Mouse (Mus musculus) ovary, postnatal 14 days (tissue): ENCODE results near the gene P2ry4.

Experiments used
- DNase-seq: peaks from one replicate; pipeline ENCODE4 v3.0.0; 2022; ENCODE audit warnings: low spot score

Gene P2ry4

GRCm38 (mm10) chrX:100594791-100595190 is at the start of gene P2ry4:
P2ry4 (minus strand) TSS chrX:100594869.
- no peak for DNase-seq

DNA sequence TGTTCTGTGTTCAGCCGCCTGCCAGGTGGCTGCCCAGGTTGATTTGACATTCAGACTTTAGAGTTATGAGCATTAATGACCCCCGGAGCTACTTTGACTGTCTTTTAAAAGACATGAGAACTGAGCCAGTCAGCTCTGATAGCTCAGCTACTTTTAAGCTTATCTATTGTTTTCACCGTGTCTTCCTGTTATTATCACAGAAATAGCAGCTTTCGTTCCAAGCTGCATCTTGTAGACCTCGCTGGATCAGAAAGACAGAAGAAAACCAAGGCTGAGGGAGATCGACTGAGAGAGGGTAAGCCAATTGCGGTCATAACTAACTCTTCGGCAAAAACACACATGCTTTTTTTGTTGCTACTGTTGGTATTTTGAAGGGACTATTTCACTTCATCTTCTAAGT is 43.8 kb upstream of the P2ry4 start:
- no peak for DNase-seq

DNA sequence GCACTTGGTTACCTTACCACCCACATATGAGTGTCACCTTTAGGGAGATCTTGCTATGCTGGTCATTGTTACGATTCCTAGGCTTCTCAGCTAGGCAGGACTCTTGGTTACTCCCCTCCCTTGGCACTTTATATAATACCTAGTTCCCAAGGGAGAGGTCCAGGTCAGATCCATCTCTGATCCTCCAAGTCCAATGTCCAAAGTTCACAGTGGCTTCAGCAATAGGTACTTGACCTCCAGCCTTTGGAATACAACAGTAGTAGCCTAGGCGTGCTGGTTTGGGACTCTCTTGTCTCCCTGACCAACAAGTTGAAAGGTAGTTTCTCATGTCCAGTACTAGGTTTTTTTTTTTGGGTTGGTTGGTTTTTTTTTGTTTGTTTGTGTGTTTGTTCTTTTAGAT is 34.4 kb upstream of the P2ry4 start:
- DNase-seq = no peak

DNA sequence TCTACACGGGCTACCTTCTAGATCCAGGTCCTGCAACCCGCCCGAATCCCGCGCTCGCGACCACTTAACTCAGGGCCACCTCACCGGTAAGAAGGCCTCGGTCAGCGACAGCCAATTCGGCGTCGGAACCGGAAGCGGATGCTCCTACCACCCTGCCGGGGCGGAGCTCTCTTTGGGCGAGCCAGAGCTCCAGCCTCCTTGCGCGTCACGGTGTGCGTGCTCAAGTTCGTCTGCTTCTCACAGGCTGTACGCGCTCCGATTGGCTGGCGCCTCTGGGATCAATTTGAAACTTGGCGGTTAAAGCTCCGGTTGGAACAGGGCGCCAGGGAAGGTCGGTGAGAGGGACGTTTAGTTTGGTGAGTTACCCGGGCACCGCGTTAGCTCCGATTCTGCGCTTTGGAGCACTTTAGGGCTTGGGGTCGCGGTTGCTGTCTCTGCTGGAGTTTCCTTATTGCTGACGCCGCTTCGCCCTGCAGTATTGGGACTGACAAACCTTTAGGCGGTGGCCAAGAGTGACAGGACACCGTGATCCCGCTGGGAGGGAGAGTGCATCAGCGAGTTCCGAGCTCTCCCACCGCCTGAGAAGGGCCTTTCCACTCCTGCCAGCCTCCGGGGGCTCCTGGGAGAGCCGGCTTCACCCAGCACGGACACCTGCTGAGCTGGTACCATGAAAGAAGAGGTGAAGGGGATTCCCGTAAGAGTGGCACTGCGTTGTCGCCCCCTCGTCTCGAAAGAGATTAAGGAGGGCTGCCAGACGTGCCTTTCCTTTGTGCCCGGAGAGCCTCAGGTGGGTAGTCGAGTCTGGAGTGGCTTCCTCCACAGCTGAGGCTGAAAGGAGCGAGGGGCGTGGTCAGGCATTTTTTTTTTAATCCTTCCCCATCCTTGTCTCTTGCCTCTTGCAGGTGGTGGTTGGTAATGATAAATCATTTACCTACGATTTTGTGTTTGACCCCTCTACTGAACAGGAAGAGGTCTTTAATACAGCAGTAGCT is 31.4 kb upstream of the P2ry4 start, which contains the start of gene Pdzd11:
TSS of gene Pdzd11 (minus strand) at position 767 of the 992 bp plus-strand sequence.
- peak; percentile 67 for DNase-seq

DNA sequence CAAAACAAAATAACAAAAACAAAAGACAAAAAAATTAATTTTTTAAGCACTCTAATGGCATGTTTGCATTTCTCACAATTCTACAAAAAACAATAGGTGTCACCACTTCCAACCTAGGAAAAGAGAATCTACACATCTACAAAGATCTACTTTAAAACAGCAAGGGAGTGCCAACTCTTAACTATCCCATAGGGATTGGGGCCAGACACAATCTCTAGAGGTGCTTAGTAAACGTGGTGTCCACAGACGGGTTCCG is 30.8 kb upstream of the P2ry4 start, which contains the start of gene Kif4:
TSS of gene Kif4 (plus strand) at position 192 of the 256 bp plus-strand sequence.
- DNase-seq = no peak

DNA sequence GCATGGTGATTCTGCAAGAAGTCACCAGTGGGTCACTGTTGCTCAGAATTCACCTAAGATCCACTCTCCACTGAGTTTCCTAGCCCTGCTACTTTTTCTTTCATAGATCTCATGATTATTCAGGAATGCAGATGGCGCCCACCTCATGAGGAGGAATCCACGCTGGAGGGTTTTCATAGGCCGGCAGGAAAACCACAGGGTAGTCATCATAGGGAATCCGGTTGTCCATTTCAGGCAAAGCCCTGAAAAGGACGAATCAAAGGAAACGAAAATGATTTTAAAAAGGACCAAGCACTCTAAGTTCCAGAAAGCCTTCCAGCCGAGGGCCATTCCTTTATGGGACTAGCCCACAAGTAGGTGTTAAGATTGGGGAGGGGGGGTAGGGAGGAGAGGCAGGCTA is 30.5 kb upstream of the P2ry4 start:
- DNase-seq = no peak

DNA sequence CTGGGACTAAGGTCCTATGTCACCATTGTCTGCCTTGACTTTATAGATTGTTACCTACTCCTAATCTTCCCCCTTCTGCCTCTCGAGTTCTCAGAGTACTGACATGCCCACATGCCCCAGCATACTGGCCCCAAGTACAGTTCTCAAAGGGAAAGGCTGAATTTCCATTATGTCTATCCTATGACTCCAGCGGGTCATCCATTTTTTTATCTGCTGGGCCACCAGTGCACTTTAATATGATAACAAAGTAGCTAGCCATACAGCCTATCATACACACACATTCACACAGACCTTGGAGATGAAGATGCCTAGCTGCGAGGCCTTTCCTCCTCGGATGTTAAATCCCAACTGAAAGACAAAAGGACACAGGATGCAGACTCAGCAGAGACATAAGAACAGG is 29.6 kb upstream of the P2ry4 start:
- no peak for DNase-seq

DNA sequence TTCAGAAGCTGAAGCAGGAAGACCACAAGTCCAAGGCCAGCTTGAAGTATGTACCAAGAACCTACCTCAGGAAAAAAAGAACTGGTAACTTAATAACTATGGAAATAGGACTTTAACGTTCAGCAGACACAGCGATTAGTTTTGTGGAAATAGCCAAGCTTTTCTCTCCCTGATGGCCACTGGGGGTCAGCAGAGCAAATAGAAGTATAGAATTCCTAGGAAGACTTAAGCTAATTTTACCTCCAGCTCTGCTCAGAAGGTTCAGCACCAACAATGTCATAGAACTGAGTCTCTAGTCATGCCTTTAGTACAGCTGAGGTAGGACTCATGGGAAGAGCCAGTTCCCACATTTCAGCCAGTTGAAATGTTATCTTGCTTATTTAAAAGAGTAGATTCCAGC is 26.7 kb upstream of the P2ry4 start:
- DNase-seq = no peak

DNA sequence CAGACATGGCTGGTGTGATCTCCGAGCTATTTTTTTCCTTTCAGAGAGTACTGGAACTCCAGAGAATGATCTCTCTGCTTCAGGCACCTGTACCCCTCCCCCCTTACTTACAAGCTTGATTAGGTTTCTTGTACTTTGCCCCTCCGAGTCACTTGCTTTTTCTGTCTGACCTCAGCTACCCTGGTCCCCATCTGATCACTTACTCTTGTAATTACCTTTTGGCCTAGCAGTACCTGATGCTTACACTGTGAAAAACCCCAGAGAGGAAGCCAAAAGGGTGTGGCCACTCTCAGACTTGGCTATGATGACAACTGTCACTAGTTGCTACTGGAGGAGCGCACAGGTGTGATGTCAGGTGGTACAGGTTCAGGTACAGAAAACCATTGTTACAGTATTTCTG is 23.8 kb upstream of the P2ry4 start:
- no peak for DNase-seq

- no peak for DNase-seq
Observed at GRCm38 (mm10) chrX:100605314-100605713, 10.6 kb upstream of the P2ry4 start, which contains the start of gene Arr3. Arr3 (plus strand) TSS chrX:100605497.

- DNase-seq = no peak
Observed at GRCm38 (mm10) chrX:100599755-100600154, 5.1 kb upstream of the P2ry4 start.

DNA sequence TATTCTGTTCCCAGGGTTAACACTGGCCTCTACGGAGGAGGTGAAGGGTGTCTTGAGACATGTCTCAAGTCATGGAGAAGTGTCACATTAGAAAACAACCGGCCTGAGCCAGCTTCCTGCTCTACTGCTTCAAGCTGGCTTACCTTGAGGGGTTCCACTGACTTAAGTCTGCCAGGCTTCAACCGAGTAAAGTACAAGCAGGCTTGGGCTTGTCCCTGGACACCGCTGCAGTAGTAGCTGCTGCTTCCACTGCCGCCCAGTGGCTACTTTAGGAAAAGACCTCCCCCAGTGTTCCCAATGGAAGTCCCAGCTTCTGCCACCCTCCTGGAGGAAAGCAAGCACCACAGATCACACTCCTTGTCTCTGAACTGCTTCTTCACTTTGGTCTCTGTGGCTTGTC is 2.8 kb upstream of the P2ry4 start:
- DNase-seq = peak; percentile 11

- DNase-seq = no peak
Observed at GRCm38 (mm10) chrX:100571951-100572350, 22.7 kb downstream of the P2ry4 start, which contains the start of gene Awat1. Awat1 (plus strand) TSS chrX:100572251.

DNA sequence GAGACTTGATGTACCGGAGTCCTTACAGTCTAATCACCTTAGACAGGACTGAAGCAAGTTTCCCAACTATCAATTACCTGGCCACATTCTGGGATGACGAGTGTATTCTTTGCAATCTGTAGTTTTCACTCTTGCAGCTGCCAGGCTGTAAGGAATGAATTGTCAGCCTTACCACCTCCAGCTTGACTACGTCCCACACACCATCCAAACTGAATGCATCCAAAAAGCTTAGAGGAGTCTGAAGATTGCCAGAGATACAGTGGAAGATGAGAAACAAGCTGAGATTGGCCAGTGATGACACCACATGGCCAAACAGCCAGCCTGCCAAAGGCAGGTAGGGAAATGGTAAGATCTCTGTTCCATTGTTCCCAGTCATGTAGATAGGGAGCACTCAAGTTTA is 29.0 kb downstream of the P2ry4 start:
- DNase-seq = no peak

DNA sequence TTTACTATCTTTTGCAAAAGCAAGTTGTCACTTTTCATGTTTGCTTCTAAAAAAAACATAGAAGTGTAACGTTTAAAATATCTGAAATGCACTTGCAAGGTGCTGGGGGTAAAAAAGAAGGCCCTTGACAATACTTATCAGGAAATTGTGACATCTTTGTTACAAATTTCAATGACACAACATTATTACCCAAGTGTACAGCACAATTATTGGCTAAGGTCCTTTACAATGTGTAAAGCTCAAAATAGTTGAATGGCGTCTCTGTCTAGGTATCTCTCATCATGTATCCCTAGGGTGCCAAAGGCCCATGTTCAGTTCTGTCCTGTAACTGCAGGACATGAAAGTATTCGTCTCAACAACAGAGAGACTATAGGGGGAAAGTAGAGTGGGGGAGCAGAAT is 38.6 kb downstream of the P2ry4 start:
- no peak for DNase-seq
